Mouse (Mus musculus) heart, postnatal 0 days (tissue): Measurements from ENCODE around the gene Cnot8. TPM values are rescaled to one million over a fixed set of nuclear protein-coding genes. Genes with fewer than 3 reads are reported as not detected.

Experiments
- ATAC-seq: fragments of 200-750 bp; cut with Nextera tagmentation; 2 replicates; pipeline ENCODE4 v1.8.0; 2017; ENCODE audit warnings: low read depth, moderate number of reproducible peaks, moderate library complexity; ENCODE audit not compliant: insufficient read depth
- DNase-seq: peaks from one replicate; pipeline ENCODE4 v3.0.0-alpha.2; 2016; ENCODE audit warnings: low spot score
- H3K27ac ChIP-seq: fragments of 300-500 bp; sonication (generic); 2 replicates; pipeline ENCODE4 v1.5.1; 2014; ENCODE audit warnings: low read depth, mild to moderate bottlenecking
- H3K27me3 ChIP-seq: fragments of 300-500 bp; sonication (generic); 2 replicates; pipeline ENCODE4 v1.6.1; 2014; ENCODE audit warnings: low read length, mixed read lengths; ENCODE audit not compliant: control insufficient read depth, insufficient read depth
- H3K36me3 ChIP-seq: fragments of 300-500 bp; sonication (generic); replicated peaks from 2 replicates; pipeline ENCODE4 v1.6.1; 2014; ENCODE audit warnings: low read length, mixed read lengths; ENCODE audit not compliant: control insufficient read depth, insufficient read depth
- H3K4me1 ChIP-seq: fragments of 300-500 bp; sonication (generic); 2 replicates; pipeline ENCODE4 v1.6.1; 2014; ENCODE audit warnings: antibody characterized with exemption; ENCODE audit not compliant: control insufficient read depth, insufficient read depth
- H3K4me2 ChIP-seq: fragments of 300-500 bp; sonication (generic); 2 replicates; pipeline ENCODE4 v1.6.1; 2014; ENCODE audit warnings: low read depth, mild to moderate bottlenecking, low read length, moderate library complexity
- H3K4me3 ChIP-seq: fragments of 300-500 bp; sonication (generic); 2 replicates; pipeline ENCODE4 v1.5.1; 2014; ENCODE audit warnings: low read depth, low read length
- H3K9ac ChIP-seq: fragments of 300-500 bp; sonication (generic); replicated peaks from 2 replicates; pipeline ENCODE4 v1.6.1; 2014; ENCODE audit warnings: low read depth, low read length, mixed read lengths
- H3K9me3 ChIP-seq: fragments of 300-500 bp; sonication (generic); replicated peaks from 2 replicates; pipeline ENCODE4 v1.6.1; 2016; ENCODE audit warnings: low read length; ENCODE audit not compliant: control insufficient read depth
- CTCF ChIP-seq: IDR thresholded peaks from 2 replicates; pipeline ENCODE4 v1.5.1; 2016; ENCODE audit warnings: antibody characterized with exemption, control low read depth, low read depth
- EP300 ChIP-seq: IDR thresholded peaks from 2 replicates; pipeline ENCODE4 v1.6.1; 2016; ENCODE audit warnings: antibody characterized with exemption, low read depth
- WGBS: fragments of 180-500 bp; shearing (Covaris S2); extraction: QIAGEN DNeasy Blood & Tissue Kit; methylation state at CpG from one replicate; pipeline ENCODE4 v1.1.7; 2014; 5-methylcytosine and 5-hydroxymethylcytosine counted together
- polyA plus RNA-seq: library from polyadenylated mRNA; unstranded; fragments of >200 nt; fragmentation: Nextera tagmentation; extraction: Ambion mirVana; gene quantifications from 2 replicates; pipeline ENCODE4 v1.2.1, GENCODE M21; 2015
- total RNA-seq: library from RNA; depleted of rRNA; stranded (reverse); fragments of >200 nt; gene quantifications from 2 replicates; pipeline ENCODE4 v1.2.3, GENCODE M21; 2014; ENCODE audit warnings: low replicate concordance

Cnot8 gene
- total and polyA plus RNA-seq, 2 experiments from 2014 or later, result 68.6 to 76.6 TPM

DNA sequence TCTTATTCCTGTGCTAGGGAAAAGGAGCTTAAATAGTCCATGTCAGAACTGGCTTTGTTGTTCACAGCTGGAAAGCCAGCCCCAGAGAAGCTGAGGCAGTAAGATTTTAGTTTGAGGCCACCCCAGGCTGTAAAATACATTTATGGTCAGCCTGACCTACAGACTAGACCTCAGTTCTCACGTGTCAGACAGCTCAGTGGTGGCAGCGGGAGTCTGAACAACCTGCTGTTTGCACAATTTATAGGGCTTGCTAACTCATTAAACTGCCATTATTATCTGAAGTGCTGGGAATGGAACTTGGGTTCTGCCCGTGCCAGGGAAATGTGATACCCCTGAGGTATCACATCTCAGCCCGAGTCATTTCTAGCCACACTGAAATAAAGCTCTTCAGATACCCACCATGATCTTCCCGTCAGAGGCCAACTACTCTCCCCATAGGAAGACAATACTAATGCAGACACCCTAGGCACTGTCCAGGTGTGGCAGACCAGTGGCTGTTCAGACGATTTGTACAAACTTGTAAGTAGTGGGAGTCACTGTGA lies 25.4 kb downstream of the Cnot8 start:
- Histone ChIP-seq H3K9me3 (no peaks in the 10 kb centered on the region), H3K36me3 (peaks cover 64% of the 10 kb centered on the region), H3K27ac (no peak overlapping the region), H3K4me2 (no peak overlapping the region), H3K27me3 (no peaks in the 10 kb centered on the region), H3K4me3 (no peak overlapping the region), H3K4me1 (peaks cover 16% of the 10 kb centered on the region), H3K9ac (no peak overlapping the region)
- WGBS, result 60% methylated on average over 6 of the region's 6 CpGs
- DNase-seq (no peak), ATAC-seq (no peak)
- TF ChIP-seq EP300, result no peak
- TF ChIP-seq CTCF, result no peak

DNA sequence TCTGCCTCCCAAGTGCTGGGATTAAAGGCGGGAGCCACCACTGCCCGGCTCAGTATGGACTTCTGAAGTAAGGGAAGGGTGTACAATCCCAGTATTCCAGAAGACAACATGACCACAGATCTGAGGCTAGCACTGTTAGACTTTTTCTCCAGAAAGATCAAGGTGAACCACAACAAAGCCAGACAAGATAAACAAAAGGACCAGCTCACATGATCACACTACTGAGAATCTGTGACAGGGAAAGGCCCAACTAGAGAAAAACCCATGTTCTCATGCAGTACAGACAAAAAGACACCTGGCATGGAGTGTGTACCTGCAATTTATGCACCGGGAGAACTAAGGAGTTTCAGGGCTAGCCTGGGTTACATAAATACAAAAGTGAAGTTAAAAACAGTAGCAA lies 28.1 kb downstream of the Cnot8 start:
- no peak for ATAC-seq
- H3K9ac ChIP-seq, result no peak overlapping the region
- H3K27ac ChIP-seq, result no peak overlapping the region
- no peak for DNase-seq
- no peaks in the 10 kb centered on the region for H3K9me3 ChIP-seq
- no peak overlapping the region for H3K4me2 ChIP-seq
- H3K36me3 ChIP-seq, result peaks cover 85% of the 10 kb centered on the region
- H3K4me1 ChIP-seq, result no peaks in the 10 kb centered on the region
- no peaks in the 10 kb centered on the region for H3K27me3 ChIP-seq
- WGBS, result 92% methylated on average over 3 of the region's 3 CpGs
- H3K4me3 ChIP-seq, result no peak overlapping the region
- TF ChIP-seq EP300 (no peak), CTCF (no peak)

DNA sequence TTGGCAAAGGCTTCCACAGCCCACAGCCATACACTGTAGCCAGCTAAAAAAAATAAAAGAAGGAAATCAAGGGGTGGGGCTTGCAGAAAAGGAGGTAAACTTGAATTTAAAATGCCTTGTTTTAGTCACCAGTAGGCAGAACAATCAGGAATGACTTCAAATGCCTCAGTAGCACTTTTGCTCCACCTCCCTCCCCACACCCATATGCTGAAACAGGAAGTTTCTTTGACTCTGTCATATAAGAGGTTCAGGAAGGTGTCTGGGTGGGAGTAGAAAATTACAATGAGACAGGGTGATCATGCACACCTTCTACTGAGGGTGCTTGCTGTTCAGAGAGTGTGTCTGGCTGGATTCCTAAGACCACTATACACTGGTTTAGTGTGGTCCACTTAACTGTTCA lies 30.9 kb downstream of the Cnot8 start:
- no peaks in the 10 kb centered on the region for H3K9me3 ChIP-seq
- H3K27ac ChIP-seq, result no peak overlapping the region
- DNase-seq (no peak), ATAC-seq (no peak)
- no peak overlapping the region for H3K9ac ChIP-seq
- H3K4me1 ChIP-seq, result no peaks in the 10 kb centered on the region
- H3K27me3 ChIP-seq, result no peaks in the 10 kb centered on the region
- no peak for TF ChIP-seq EP300
- no peak for TF ChIP-seq CTCF
- peaks cover 83% of the 10 kb centered on the region for H3K36me3 ChIP-seq
- H3K4me3 ChIP-seq, result no peak overlapping the region
- no peak overlapping the region for H3K4me2 ChIP-seq

DNA sequence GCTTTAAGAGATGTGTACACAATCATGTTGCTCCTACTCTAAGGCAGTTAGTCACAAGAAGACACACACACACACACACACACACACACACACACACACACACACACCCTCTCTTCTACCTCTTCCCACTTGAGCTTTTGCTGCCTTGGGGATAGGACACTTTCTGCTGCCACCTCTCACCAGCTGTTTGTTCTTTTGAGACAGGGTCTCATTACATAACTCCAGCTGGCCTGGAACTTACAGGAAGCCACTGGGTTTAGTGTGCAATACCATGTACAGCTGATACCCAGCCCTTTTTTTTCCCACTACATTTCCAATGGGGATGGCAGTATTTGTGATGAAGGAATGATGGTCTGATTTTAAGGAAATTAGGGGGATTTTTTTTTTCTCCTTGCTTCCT lies 31.3 kb downstream of the Cnot8 start:
- no peak for TF ChIP-seq EP300
- TF ChIP-seq CTCF, result no peak
- no peak for DNase-seq
- H3K27ac ChIP-seq, result no peak overlapping the region
- no peaks in the 10 kb centered on the region for H3K4me1 ChIP-seq
- H3K27me3 ChIP-seq, result no peaks in the 10 kb centered on the region
- no peak overlapping the region for H3K4me3 ChIP-seq
- ATAC-seq, result no peak
- no peak overlapping the region for H3K9ac ChIP-seq
- no peaks in the 10 kb centered on the region for H3K9me3 ChIP-seq
- H3K36me3 ChIP-seq, result peaks cover 79% of the 10 kb centered on the region
- H3K4me2 ChIP-seq, result no peak overlapping the region

DNA sequence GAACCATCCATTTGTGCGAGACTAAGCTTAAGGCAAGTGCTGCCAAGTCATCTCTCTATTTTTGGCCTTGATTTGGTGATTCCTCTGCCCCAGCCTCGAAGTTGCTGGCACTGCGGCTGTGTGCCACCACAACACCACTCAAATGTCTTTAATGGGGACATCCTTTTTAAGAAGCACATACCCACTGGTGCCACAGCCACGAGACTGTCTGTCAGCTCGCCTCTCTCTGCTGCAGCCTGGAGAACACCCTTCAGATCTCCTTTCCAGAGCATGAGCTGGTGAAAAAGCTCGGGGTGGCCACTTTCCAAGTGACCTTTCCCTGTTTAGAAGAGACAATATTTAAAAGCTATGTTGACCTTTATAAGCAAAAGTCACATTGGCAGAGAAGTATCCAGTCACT lies 32.7 kb downstream of the Cnot8 start:
- H3K9me3 ChIP-seq, result no peaks in the 10 kb centered on the region
- 77% methylated on average over 6 of the region's 6 CpGs for whole genome bisulfite sequencing
- no peak overlapping the region for H3K27ac ChIP-seq
- no peaks in the 10 kb centered on the region for H3K27me3 ChIP-seq
- no peak overlapping the region for H3K4me2 ChIP-seq
- DNase-seq (no peak), ATAC-seq (no peak)
- peaks cover 83% of the 10 kb centered on the region for H3K36me3 ChIP-seq
- no peak overlapping the region for H3K9ac ChIP-seq
- no peaks in the 10 kb centered on the region for H3K4me1 ChIP-seq
- TF ChIP-seq CTCF (no peak), EP300 (no peak)
- no peak overlapping the region for H3K4me3 ChIP-seq

DNA sequence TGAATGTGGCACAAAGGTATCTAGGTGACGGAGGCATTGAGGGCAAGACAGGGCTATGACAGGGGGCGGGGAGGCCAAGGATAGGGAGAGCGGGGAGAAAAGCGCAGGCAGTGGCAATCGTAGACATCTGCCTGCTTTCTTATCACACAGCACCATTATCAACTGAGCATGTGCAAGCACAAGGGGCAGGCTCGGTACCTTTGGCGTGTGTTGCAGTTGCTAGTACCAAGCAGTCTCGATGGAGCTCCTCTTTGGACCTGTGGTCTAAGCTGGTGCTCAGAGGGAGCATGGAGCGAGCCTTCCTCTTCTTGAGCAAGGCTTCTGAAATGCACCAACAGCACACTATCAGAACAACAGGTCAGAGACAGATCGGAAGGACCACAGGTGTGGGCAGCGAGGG lies 34.9 kb downstream of the Cnot8 start:
- H3K4me2 ChIP-seq, result no peak overlapping the region
- TF ChIP-seq EP300 (no peak), CTCF (no peak)
- H3K36me3 ChIP-seq, result peaks cover 81% of the 10 kb centered on the region
- no peak for ATAC-seq
- peak overlapping the region; percentile 56; the same call in 1 of the 2 replicates for H3K27ac ChIP-seq
- no peaks in the 10 kb centered on the region for H3K4me1 ChIP-seq
- no peak overlapping the region for H3K9ac ChIP-seq
- whole genome bisulfite sequencing, result 84% methylated on average over 11 of the region's 11 CpGs
- no peaks in the 10 kb centered on the region for H3K27me3 ChIP-seq
- DNase-seq, result no peak
- no peaks in the 10 kb centered on the region for H3K9me3 ChIP-seq
- no peak overlapping the region for H3K4me3 ChIP-seq
